12 mouse cellular contexts compared by ENCODE assay signal in genomic region chr13:114288511-114288910, GRCm38 (mm10).
"Had no signal": no experiment of that assay in that cellular context is flagged by ENCODE, and none has a peak within 500 bp of the region (broad histone marks: within the 10 kb centered on the region; RNA-seq: fewer than 3 reads in every experiment).

No protein-coding gene starts in this region.

- H3K27ac ChIP-seq: kidney, postnatal 0 days; limb, embryonic 13.5 days; liver, embryonic 14.5 days; midbrain, embryonic 13.5 days; neural tube, embryonic 15.5 days had no signal

- H3K9me3 ChIP-seq: midbrain, embryonic 13.5 days; neural tube, embryonic 15.5 days had no signal

- H3K9ac ChIP-seq: limb, embryonic 13.5 days; liver, embryonic 14.5 days; midbrain, embryonic 13.5 days; neural tube, embryonic 15.5 days had no signal

- H3K27me3 ChIP-seq: limb, embryonic 13.5 days; midbrain, embryonic 13.5 days; neural tube, embryonic 15.5 days had no signal

- H3K4me1 ChIP-seq: limb, embryonic 13.5 days; midbrain, embryonic 13.5 days; neural tube, embryonic 15.5 days had no signal

- H3K4me3 ChIP-seq: limb, embryonic 13.5 days; midbrain, embryonic 13.5 days; neural tube, embryonic 15.5 days had no signal

- ATAC-seq: midbrain, embryonic 13.5 days had no signal

- H3K4me2 ChIP-seq: limb, embryonic 13.5 days; midbrain, embryonic 13.5 days; neural tube, embryonic 15.5 days had no signal

- DNase-seq: kidney, adult 8-10 months; kidney, postnatal 36 days; layer of hippocampus, adult 9-11 months; left cerebral cortex, postnatal 4 days; lung, adult 18-20 months; retina, postnatal 1 day; thymus, postnatal 4 days had no signal
